Mouse (Mus musculus) midbrain, embryonic 14.5 days (tissue): ENCODE results near the gene Gm28308. TPM values are rescaled to one million over a fixed set of nuclear protein-coding genes. Genes with fewer than 3 reads are reported as not detected.

ENCODE experiments used
- ATAC-seq: fragments of 200-750 bp; cut with Nextera tagmentation; 2 replicates; pipeline ENCODE4 v1.8.0; 2017; ENCODE audit warnings: moderate number of reproducible peaks, moderate library complexity; ENCODE audit not compliant: low FRiP score, low TSS enrichment
- DNase-seq: peaks from one replicate; pipeline ENCODE4 v3.0.0-alpha.2; 2015
- H3K27ac ChIP-seq: fragments of 300-500 bp; sonication (generic); replicated peaks from 2 replicates; pipeline ENCODE4 v1.5.1; 2014; ENCODE audit warnings: mild to moderate bottlenecking, low read depth, low read length, moderate library complexity
- H3K27me3 ChIP-seq: fragments of 300-500 bp; sonication (generic); 2 replicates; pipeline ENCODE4 v1.6.1; 2014; ENCODE audit warnings: low read length, control low read depth, mixed read lengths; ENCODE audit not compliant: control insufficient read depth, insufficient read depth
- H3K36me3 ChIP-seq: fragments of 300-500 bp; sonication (generic); 2 replicates; pipeline ENCODE4 v1.6.1; 2014; ENCODE audit warnings: low read length, control low read depth; ENCODE audit not compliant: control insufficient read depth, insufficient read depth
- H3K4me1 ChIP-seq: fragments of 300-500 bp; sonication (generic); 2 replicates; pipeline ENCODE4 v1.6.1; 2014; ENCODE audit warnings: mild to moderate bottlenecking, antibody characterized with exemption, low read length, control low read depth; ENCODE audit not compliant: control insufficient read depth, insufficient read depth
- H3K4me2 ChIP-seq: fragments of 300-500 bp; sonication (generic); 2 replicates; pipeline ENCODE4 v1.6.1; 2014; ENCODE audit warnings: mild to moderate bottlenecking, low read length, moderate library complexity
- H3K4me3 ChIP-seq: fragments of 300-500 bp; sonication (generic); replicated peaks from 2 replicates; pipeline ENCODE4 v1.5.1; 2014; ENCODE audit warnings: low read depth, low read length
- H3K9ac ChIP-seq: fragments of 300-500 bp; sonication (generic); replicated peaks from 2 replicates; pipeline ENCODE4 v1.6.1; 2014; ENCODE audit warnings: mild to moderate bottlenecking, low read length, moderate library complexity
- H3K9me3 ChIP-seq: fragments of 300-500 bp; sonication (generic); 2 replicates; pipeline ENCODE4 v1.6.1; 2016; ENCODE audit warnings: low read length, control low read depth, mixed read lengths; ENCODE audit not compliant: control insufficient read depth
- WGBS: fragments of 180-500 bp; shearing (Covaris S2); extraction: QIAGEN DNeasy Blood & Tissue Kit; methylation state at CpG from one replicate; pipeline ENCODE4 v1.1.7; 2014; 5-methylcytosine and 5-hydroxymethylcytosine counted together
- polyA plus RNA-seq: library from polyadenylated mRNA; unstranded; fragments of >200 nt; fragmentation: Nextera tagmentation; extraction: Ambion mirVana; gene quantifications from 2 replicates; pipeline ENCODE4 v1.2.1, GENCODE M21; 2014

Gene Gm28308
- polyA plus RNA-seq, 1 experiment from 2014 or later = not detected

DNA sequence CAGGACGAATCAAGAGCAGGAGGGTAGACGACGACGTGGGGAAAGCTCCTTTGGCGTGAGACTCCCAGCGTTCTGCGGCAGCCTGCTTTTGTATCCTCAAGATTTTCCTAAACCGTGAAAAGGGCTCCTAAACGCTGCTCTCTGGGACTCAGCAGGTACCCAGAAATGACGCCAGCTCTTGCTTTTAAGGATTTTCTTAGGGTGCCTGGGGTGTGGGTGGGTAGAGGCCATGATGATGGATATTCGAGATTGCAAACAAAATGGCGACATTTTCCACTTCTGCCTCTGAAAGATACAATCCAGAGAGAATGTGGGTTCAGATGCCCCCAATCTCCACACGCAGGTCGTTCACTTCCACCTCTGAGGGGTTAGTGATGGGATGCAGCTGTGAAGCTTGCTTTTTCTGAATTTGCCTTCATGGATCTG, 45.4 kb downstream of the Gm28308 start:
- Histone ChIP-seq H3K4me1 (no peaks in the 10 kb centered on the region), H3K4me3 (no peak overlapping the region), H3K9ac (no peak overlapping the region), H3K27ac (no peak overlapping the region), H3K9me3 (no peaks in the 10 kb centered on the region), H3K36me3 (no peaks in the 10 kb centered on the region), H3K4me2 (no peak overlapping the region), H3K27me3 (peaks cover 91% of the 10 kb centered on the region)
- WGBS = 1% methylated on average over 14 of the region's 14 CpGs
- ATAC-seq (no peak), DNase-seq (no peak)

- H3K27ac ChIP-seq = no peak overlapping the region
- H3K36me3 ChIP-seq = no peaks in the 10 kb centered on the region
- H3K9me3 ChIP-seq = no peaks in the 10 kb centered on the region
- no peak overlapping the region for H3K4me2 ChIP-seq
- H3K4me3 ChIP-seq = no peak overlapping the region
- WGBS = 16% methylated on average over 1 of the region's 1 CpGs
- H3K9ac ChIP-seq = no peak overlapping the region
- no peaks in the 10 kb centered on the region for H3K4me1 ChIP-seq
- ATAC-seq (no peak), DNase-seq (no peak)
- peaks cover 91% of the 10 kb centered on the region for H3K27me3 ChIP-seq
Observed at GRCm38 (mm10) chr6:52167176-52167575, 46.0 kb downstream of the Gm28308 start.

- no peaks in the 10 kb centered on the region for H3K9me3 ChIP-seq
- H3K27me3 ChIP-seq = peaks cover 91% of the 10 kb centered on the region
- no peak overlapping the region for H3K9ac ChIP-seq
- ATAC-seq = no peak
- H3K4me2 ChIP-seq = no peak overlapping the region
- 6% methylated on average over 4 of the region's 4 CpGs for WGBS
- no peaks in the 10 kb centered on the region for H3K4me1 ChIP-seq
- H3K36me3 ChIP-seq = no peaks in the 10 kb centered on the region
- no peak overlapping the region for H3K27ac ChIP-seq
- H3K4me3 ChIP-seq = no peak overlapping the region
- DNase-seq = no peak
Observed at GRCm38 (mm10) chr6:52166431-52167077, 46.6 kb downstream of the Gm28308 start.

DNA sequence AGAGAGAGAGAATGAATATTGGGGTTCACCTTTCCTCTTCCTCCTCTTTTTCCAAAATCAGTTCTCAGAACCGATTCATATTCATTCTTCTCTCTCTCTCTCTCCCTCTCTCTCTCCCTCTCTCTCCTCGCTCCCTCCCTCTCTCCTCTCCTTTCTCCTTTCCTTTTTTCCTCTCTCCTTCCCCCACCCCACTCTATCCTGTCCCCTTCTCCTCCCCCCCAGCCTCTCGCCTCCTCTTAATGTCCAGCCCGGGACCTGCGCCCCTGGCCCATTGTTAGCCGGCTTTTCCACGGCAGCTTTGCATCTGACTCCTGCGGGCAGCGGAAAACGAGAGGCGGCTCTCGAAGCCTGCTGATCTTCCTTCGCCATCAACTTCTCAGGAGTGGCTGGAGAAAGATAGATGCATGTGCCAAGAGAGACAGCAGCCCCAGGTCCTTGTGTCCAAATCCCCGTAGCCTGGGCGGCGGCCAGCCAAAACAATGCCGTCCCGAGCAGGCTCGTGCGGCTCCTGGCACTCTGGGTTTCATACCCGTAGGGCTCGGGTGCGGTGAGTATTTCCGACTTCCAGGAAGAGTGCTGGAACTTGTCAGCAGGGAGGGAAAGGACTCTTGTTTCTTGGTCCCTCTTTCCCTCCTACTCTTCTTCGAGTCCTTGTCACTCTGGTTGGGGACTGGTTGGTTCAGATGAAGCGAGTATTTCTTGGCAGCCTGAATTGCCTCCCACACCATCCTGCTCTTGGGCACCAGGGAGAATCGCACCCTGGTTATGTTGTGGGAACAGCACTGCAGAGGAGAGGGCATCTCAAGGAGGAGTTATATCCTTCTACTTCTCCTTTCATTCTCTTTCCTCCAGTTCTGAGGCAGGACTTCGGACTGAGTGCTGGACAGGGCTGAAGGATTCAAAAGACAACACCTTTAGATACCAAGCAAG, 47.4 kb downstream of the Gm28308 start:
- H3K9ac ChIP-seq = no peak overlapping the region

DNA sequence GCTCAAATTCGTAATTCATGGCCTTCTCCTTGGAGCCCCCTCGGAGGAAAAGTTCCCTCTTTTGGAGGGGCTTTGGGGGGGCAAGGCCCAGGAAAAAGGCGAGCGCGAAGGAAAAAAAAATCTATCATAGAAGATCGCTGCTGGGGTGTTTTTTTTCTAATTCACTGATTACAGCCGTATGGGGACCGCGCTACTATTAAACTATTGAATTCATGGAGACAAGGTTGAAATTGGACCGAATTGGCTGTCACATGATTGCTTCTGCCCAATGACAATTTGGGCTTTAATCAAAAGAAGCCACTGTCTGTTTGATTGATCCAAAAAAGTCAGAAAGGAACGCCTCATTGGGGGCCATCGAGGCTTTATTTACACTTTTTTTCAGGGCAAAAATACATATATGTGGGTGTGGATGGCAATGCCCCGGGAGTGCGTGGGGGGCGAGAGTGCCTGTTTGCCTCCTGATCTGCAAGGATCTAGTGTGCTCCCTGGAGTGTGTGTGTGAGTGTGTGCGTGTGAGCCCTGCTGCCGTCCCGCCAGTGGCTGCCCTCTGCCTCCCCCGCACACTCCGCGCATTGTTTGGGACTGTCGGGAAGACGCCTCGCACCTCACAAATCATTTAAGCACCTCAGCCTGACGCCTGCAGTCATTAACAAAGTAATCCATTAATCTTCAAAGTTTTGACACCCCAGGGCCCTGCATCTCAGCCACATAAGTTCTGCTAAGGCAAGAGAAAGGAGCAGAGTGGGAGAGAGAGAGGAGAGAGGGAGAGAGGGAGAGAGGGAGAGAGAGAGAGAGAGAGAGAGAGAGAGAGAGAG, 48.3 kb downstream of the Gm28308 start, which contains the start of gene Hoxa2:
Gene Hoxa2 (minus strand): TSS at position 206 of the 815 bp plus-strand sequence.
- peaks cover 88% of the 10 kb centered on the region for H3K27me3 ChIP-seq
- ATAC-seq (no peak), DNase-seq (no peak)
- no peaks in the 10 kb centered on the region for H3K9me3 ChIP-seq
- H3K27ac ChIP-seq = no peak within 1 kb of the TSS
- H3K36me3 ChIP-seq = no peaks in the 10 kb centered on the region
- no peaks in the 10 kb centered on the region for H3K4me1 ChIP-seq
- no peak within 1 kb of the TSS for H3K4me2 ChIP-seq
- WGBS = under 1% methylated on average over 25 of the region's 25 CpGs
- no peak within 1 kb of the TSS for H3K4me3 ChIP-seq
- no peak within 1 kb of the TSS for H3K9ac ChIP-seq

More for the DNA sequence above, 47.4 kb downstream of the Gm28308 start:
- no peaks in the 10 kb centered on the region for H3K9me3 ChIP-seq
- peaks cover 88% of the 10 kb centered on the region for H3K27me3 ChIP-seq
- WGBS = under 1% methylated on average over 28 of the region's 28 CpGs
- no peak overlapping the region for H3K4me2 ChIP-seq
- H3K27ac ChIP-seq = no peak overlapping the region
- DNase-seq = no peak
- no peaks in the 10 kb centered on the region for H3K36me3 ChIP-seq
- ATAC-seq = no peak
- H3K4me3 ChIP-seq = no peak overlapping the region
- no peaks in the 10 kb centered on the region for H3K4me1 ChIP-seq

DNA sequence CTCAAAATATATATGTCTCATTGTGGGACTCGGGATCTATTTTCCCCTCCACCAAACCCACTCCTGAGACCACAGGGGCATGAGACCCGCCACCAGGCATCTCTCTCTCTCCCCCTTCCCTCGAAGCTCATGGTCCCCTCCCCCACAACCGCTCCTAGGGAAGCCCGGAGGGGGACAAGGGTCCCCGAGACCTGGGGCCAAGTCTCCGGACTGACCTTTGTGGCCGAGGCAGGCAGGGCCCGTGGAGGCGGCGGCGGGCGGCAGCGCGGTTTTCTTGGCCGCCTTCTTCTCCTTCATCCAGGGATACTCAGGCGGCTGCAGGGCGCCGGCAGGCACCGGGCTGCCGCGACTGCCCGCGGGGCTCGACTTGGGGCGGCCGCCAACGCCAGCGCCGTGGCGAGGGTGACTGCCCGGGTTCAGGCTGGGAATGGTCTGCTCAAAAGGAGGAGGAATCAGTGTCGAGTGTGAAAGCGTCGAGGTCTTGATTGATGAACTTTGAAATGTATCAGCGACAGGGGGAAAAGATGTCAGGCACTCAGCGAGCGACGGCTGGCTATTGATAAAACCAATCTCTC, 49.0 kb downstream of the Gm28308 start:
- H3K36me3 ChIP-seq = no peaks in the 10 kb centered on the region
- under 1% methylated on average over 38 of the region's 39 CpGs for WGBS
- H3K4me1 ChIP-seq = no peaks in the 10 kb centered on the region
- no peak for ATAC-seq
- H3K9me3 ChIP-seq = no peaks in the 10 kb centered on the region
- no peak overlapping the region for H3K27ac ChIP-seq
- H3K4me3 ChIP-seq = no peak overlapping the region
- peaks cover 90% of the 10 kb centered on the region for H3K27me3 ChIP-seq
- H3K9ac ChIP-seq = no peak overlapping the region
- DNase-seq = no peak
- no peak overlapping the region for H3K4me2 ChIP-seq

DNA sequence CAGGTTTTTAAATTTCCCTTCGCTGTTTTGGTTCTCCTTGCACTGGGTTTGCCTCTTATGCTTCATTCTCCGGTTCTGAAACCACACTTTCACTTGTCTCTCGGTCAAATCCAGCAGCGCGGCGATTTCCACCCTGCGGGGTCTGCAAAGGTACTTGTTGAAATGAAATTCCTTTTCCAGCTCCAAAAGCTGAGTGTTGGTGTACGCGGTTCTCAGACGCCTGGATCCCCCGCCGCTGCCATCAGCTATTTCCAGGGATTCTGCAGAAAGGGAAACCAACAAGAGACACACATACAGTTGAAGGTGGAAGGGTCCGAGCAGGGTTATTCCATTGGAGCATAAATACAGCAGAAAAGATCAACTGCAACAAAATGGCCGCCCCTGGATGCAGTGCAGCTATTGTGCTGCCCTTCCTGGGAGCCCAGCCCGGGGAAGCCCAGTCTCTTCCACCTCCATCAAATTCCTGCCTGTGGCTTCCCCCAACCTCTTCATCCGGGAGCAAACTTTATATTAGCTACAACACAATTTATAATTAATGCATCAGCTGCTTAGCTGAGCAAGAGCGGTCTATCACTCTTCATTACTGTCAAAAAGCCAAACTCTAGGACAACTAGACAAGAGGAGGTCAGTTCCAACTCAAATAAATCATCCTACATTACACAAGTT, 49.6 kb downstream of the Gm28308 start:
- Histone ChIP-seq H3K27me3 (peaks cover 93% of the 10 kb centered on the region), H3K27ac (no peak overlapping the region), H3K4me1 (peaks cover 2% of the 10 kb centered on the region), H3K4me3 (no peak overlapping the region), H3K36me3 (no peaks in the 10 kb centered on the region), H3K4me2 (no peak overlapping the region), H3K9me3 (no peaks in the 10 kb centered on the region), H3K9ac (no peak overlapping the region)
- DNase-seq = no peak
- no peak for ATAC-seq
- 1% methylated on average over 17 of the region's 17 CpGs for WGBS
